Mouse (Mus musculus): ENCODE data around the gene Ybx2.
A peak's percentile ranks its signal among the peaks of the same experiment; 100 is the strongest.

Ybx2 gene

DNA sequence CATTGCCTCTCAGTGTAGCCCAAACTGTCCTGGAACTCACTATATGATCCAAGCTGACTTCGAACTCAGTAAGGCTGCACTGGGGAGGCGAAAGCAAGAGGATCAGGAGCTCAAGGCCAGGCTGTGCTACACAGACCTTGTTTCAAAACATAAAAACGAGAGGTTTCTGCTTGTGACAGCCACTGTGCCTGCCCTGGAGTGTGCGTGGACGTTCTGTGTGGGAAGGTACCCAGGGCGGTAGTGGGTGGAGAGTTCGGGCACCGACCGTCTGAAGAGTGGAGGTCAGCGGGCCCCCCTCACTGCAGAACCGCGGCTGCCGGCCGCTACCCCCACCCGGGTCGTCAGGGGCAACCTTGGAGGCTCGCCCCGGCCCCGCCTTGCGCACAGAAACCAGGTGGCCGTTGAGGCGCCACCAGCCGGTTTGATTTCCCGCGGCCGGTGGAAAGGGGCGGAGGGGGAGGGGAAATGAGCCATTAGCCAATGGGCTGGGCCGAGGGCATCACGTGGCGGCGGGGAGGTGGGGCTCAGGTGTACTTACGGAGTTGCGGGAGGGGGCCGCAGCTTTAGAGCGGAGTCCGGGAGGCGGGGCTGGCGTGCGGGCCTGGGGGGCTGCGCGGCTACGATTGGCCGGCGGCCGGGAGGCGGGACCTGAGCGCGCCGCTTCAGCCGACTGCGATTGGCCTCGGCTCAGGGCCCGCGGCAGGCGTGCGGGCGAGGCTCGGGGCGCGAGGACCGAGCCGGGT, at the start of gene Ybx2:
Ybx2 (plus strand) TSS at position 660 of the 743 bp plus-strand sequence.
- DNase-seq (ENCODE audit: low spot score in 2 of 2) = peak; percentile 84 to 92

DNA sequence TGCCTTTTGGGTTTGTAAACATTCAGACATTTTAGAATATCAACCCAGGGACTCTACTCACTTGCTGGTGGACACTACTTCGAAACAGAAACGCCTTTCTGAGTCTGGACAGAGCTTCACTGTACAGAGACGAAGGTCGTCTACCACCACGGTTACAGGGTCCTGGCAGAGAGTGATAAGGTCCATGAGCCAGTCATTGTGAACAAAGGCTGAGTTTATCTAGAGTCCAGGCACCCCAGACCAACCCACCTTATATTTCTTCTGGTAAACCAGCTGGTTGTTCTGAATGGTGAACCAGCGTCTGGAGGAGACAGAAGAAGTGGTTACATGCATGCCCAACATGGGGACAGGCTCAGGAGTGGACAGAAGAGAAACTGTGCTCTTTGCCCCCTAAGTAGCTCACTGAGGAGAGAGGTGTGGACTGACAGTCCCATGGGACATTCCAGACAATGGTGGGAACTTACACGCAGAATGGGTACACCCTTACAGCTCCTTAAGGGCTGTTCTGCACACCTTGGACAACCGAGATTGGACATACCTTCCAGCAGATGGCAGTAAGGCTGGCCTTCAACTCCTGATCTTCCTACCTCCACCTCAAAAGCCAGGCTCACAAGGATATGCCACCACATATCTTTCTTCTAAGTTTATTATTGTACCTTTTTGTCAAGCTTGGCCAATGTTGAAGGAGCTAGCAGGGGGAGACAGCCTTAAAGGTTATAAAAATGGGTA, 48.5 kb upstream of the Ybx2 start:
- no peak for DNase-seq (ENCODE audit: low spot score in 2 of 2)

DNA sequence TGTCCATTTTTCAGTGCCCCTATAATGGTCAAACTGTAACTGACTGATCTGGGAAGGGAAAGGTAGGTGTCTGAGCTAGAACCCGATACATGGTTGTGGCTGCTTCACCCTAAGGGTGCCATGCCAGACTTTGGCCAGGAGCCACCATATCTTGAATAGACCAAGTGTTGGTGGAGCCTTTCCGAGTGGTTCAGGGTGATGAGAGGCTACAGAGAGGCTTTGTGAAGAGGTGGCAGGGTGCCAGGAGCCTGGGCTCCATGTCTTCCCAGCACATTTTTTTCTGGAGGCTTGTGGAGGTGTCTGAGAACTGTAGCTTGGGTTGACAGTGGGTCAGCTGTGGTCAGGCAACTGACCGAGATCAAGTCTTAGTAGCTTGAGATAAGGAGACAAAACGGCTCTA, 44.1 kb upstream of the Ybx2 start:
- DNase-seq (ENCODE audit: low spot score in 2 of 2) = peak in 1 of 2 experiments; percentile 59

- DNase-seq (ENCODE audit: low spot score in 2 of 2) = peak in 1 of 2 experiments; percentile 70
Measured at GRCm38 (mm10) chr11:69894671-69895070, 40.9 kb upstream of the Ybx2 start.

DNA sequence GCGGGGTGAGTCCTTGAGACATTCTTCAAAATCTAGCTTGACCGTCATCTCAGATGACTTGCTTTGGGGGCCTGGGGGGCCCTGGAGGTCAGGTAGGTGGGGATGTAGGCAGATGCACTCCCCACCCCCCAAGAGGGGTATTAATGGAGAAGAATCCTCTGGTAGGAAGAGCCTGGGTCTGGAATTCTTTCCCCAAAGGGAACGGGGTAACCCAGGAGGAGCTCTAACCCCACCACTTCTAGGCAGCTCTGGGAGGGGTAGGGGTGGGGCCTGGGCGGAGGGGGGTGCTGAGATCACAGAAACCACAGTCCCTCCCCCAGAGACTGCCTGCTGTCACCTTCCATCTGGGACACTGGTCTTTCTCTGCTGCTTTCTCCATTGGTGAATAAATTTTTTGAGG, 40.3 kb upstream of the Ybx2 start, which contains the start of gene Acap1:
Acap1 (minus strand) TSS at position 249 of the 400 bp plus-strand sequence.
- DNase-seq (ENCODE audit: low spot score in 2 of 2) = no peak

DNA sequence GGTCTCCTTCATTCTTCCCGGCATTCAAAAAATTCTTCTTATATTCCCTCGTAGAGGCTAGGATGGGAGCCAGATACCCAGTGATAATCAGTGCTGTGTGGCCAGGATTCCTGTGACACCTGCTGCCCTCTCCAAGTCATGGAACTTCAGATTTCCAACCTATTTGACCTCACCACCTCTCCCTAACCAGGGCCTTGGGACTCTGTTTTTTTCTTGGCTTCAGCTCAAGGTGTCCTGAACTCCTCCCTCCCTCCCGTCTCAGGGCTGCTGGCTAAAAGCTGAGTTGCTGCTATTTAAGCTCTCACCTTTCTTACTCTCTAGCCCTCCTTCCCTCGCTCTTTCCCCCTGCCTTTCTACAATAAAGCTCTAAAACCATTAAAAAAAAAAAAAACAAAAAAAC, 35.7 kb upstream of the Ybx2 start:
- no peak for DNase-seq (ENCODE audit: low spot score in 2 of 2)

- peak; percentile 89 for DNase-seq (ENCODE audit: low spot score in 2 of 2)
Measured at GRCm38 (mm10) chr11:69900471-69901405, 34.9 kb upstream of the Ybx2 start, which contains the start of the genes 2810408A11Rik and Neurl4. TSS of gene 2810408A11Rik (minus strand) at chr11:69900987. TSS of gene Neurl4 (plus strand) at chr11:69901072.

GRCm38 (mm10) chr11:69901406-69901846, 34.2 kb upstream of the Ybx2 start:
- DNase-seq (ENCODE audit: low spot score in 2 of 2) = peak; percentile 90 to 93

GRCm38 (mm10) chr11:69901993-69902392, 33.6 kb upstream of the Ybx2 start:
- peak in 1 of 2 experiments; percentile 80 for DNase-seq (ENCODE audit: low spot score in 2 of 2)

DNA sequence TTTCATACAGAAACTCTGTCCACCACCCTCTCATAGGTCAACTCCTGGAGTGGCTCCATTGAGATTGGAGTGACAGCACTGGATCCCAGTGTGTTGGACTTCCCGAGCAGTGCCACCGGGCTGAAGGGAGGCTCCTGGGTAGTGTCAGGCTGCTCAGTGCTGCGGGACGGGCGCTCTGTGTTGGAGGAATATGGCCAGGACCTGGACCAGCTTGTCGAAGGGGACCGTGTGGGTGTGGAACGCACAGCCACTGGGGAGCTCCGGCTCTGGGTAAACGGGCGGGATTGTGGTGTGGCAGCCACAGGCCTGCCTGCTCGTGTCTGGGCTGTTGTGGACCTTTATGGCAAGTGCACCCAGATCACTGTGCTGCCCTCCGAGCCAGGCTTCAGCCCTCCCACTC, 32.6 kb upstream of the Ybx2 start:
- DNase-seq (ENCODE audit: low spot score in 2 of 2) = peak; percentile 14 to 62

DNA sequence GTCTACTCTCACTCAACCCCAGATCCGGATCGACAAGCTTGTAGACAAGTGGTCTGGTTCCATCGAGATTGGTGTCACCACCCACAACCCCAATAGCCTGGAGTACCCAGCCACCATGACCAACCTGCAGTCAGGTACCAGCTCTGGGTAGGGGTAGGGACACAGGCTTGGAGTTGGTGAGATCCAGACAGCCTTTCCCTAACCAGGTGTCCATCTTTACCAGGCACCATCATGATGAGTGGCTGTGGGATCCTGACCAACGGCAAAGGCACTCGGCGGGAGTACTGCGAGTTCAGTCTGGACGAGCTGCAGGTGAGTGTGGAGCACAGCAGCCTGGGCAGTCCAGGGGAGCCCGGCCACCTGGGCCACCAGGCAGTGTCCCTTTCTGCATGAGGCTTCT, 31.3 kb upstream of the Ybx2 start:
- DNase-seq (ENCODE audit: low spot score in 2 of 2) = no peak

- peak in 1 of 2 experiments; percentile 56 for DNase-seq (ENCODE audit: low spot score in 2 of 2)
Measured at GRCm38 (mm10) chr11:69908645-69909044, 27.0 kb upstream of the Ybx2 start.

GRCm38 (mm10) chr11:69909174-69909573, 26.4 kb upstream of the Ybx2 start:
- peak in 1 of 2 experiments; percentile 57 for DNase-seq (ENCODE audit: low spot score in 2 of 2)

- peak in 1 of 2 experiments; percentile 56 for DNase-seq (ENCODE audit: low spot score in 2 of 2)
Measured at GRCm38 (mm10) chr11:69910177-69910576, 25.4 kb upstream of the Ybx2 start.

DNA sequence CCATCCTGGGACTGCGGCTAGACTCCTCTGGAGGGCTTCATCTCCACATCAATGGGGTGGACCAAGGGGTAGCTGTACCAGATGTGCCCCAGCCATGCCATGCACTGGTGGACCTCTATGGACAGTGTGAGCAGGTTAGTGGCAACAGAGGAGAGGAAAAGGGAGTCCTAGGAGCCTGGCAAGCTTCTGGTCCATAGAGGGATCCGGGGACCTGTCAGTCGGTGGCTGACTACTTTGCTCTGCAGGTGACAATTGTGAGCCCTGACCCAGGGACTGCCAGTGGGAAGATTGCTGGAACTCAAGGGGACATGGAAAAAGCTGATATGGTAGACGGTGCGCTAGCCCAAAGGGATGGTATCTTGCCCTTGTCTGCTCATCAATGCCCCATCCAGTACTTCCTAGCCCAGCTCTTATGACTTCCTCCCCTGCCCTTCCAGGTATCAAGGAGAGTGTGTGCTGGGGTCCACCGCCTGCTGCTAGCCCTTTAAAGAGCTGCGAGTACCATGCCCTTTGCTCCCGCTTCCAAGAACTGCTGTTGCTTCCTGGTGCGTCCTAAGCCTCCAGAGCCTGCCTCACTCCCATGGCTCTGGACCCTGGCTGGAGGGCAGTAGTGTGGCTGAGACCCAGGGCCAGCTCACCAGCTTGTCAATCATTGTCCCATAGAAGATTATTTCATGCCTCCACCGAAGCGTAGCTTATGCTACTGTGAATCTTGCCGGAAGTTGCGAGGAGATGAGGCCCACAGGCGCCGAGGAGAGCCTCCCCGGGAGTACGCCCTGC, 24.6 kb upstream of the Ybx2 start:
- DNase-seq (ENCODE audit: low spot score in 2 of 2) = peak in 1 of 2 experiments; percentile 58

DNA sequence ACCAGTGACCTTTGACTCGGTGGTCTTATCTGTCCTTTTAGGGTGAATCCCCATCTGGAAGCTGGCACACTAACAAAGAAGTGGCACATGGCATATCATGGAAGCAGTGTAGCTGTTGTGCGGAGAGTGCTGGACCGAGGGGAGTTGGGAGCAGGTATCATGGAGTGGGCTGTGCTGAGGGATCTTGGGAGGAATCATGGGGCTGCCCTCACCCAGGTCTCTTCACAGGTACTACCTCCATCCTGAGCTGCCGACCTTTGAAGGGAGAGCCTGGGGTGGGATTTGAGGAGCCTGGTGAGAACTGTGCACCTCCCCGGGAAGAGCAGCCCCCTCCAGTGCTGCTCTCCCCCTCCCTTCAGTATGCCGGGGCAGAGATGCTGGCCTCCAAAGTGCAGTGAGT, 23.9 kb upstream of the Ybx2 start:
- DNase-seq (ENCODE audit: low spot score in 2 of 2) = peak in 1 of 2 experiments; percentile 56

DNA sequence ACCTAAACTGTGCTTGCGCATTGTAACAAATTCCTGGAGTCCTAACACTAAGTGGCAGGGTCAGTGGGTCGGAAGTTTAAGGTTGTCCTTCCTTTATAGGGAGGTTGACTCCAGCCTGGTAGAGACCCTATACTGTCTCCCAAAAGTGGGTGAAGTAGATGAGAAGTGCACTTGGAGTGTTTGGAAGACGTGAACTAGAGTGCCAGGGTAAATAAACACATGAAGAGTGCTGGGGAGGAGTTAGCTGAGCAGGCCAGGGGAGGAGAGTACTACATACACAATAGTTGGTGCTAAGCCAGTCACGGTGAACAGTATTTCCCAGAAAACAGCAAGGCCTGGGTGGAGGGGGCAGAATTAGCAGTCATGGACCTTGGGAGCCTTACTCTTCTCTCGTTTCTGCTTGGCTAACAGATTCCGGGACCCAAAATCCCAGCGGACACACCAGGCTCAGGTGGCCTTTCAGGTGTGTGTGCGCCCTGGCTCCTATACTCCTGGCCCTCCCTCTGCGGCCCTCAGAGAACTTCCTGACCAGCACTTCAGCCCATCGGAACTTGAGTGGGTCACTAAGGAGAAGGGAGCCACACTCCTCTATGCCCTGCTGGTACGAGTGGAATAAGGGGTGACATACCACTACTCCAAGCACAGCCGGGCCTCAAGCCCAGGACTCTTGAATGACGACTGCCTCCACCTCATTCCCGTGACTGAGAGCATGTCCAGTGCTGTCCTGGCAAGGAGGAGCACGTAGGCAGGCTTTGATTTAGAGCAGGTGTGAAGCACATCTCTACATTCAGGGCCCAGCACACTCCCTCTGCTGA, 22.7 kb upstream of the Ybx2 start:
- DNase-seq (ENCODE audit: low spot score in 2 of 2) = peak; percentile 12 to 64

GRCm38 (mm10) chr11:69913554-69914371, 21.8 kb upstream of the Ybx2 start, which contains the start of gene Gps2:
TSS of gene Gps2 (plus strand) at chr11:69913888.
- peak; percentile 90 to 94 for DNase-seq (ENCODE audit: low spot score in 2 of 2)

DNA sequence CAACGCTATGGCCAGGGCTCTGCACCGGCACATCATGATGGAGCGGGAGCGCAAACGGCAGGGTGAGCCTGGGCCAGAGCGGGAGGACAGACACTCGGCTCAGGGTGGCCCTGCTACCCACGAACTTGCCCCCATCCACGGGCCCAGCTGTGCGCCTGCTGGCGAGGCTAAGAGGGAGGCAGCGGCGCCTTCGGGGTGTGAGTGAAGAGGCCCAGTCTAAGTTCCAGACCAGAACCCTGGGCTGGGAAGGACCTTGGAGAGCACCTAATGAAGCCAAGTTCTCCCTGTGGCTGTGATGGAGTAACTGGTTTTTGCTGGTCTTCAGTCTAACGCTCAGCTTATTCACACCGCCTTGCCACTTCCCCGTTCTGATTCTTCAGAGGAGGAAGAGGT, 21.2 kb upstream of the Ybx2 start:
- DNase-seq (ENCODE audit: low spot score in 2 of 2) = peak in 1 of 2 experiments; percentile 45
